Mouse (Mus musculus): Measurements from ENCODE around the gene Snap47. TPM values are rescaled to one million over a fixed set of nuclear protein-coding genes. Genes with fewer than 3 reads are reported as not detected.
A peak's percentile ranks its signal among the peaks of the same experiment; 100 is the strongest.

The Snap47 gene
- polyA plus RNA-seq, 1 experiment from 2014 or later = 20.2 TPM

DNA sequence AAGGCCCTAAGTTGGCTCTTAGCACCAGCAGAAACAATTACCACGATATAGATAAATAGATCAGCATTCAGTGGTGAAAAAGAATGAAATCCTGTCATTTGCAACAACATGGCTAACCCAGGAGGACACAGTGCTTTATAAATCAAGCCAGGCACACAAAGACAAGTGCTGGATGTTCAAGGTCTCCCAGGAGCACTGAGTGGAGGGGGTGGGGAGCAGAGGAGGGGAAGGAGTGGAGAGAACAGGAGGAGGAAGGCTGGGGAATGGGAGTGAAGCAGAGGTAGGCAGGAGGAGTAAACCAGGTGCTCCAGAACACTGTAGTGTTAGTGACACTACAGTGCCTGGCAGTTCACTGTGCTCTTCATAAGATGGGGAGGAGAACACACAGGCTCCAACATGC is 45.2 kb downstream of the Snap47 start:
- Histone ChIP-seq H3K79me2 (ENCODE audit: inconsistent target) (no peaks in the 10 kb centered on the region), H3K4me3 (ENCODE audit: inconsistent target) (no peak overlapping the region), H3K36me3 (ENCODE audit: inconsistent target) (no peaks in the 10 kb centered on the region), H3K27ac (no peak overlapping the region)
- 92% methylated on average over 1 of the region's 1 CpGs for WGBS (ENCODE audit: missing documents)

GRCm38 (mm10) chr11:59400876-59401275 is 50.1 kb downstream of the Snap47 start:
- WGBS (ENCODE audit: missing documents) = 72% methylated on average over 2 of the region's 2 CpGs
- Histone ChIP-seq H3K36me3 (ENCODE audit: inconsistent target) (no peaks in the 10 kb centered on the region), H3K27ac (no peak overlapping the region), H3K79me2 (ENCODE audit: inconsistent target) (no peaks in the 10 kb centered on the region), H3K4me3 (ENCODE audit: inconsistent target) (no peak overlapping the region)

- Histone ChIP-seq H3K4me3 (ENCODE audit: inconsistent target) (no peak overlapping the region), H3K79me2 (ENCODE audit: inconsistent target) (no peaks in the 10 kb centered on the region), H3K36me3 (ENCODE audit: inconsistent target) (no peaks in the 10 kb centered on the region), H3K27ac (no peak overlapping the region)
- WGBS (ENCODE audit: missing documents) = 93% methylated on average over 8 of the region's 8 CpGs
These were observed 51.2 kb downstream of the Snap47 start for GRCm38 (mm10) chr11:59399830-59400229.

- no peaks in the 10 kb centered on the region for H3K79me2 ChIP-seq (ENCODE audit: inconsistent target)
- WGBS (ENCODE audit: missing documents) = 49% methylated on average over 22 of the region's 22 CpGs
- H3K36me3 ChIP-seq (ENCODE audit: inconsistent target) = no peaks in the 10 kb centered on the region
- H3K27ac ChIP-seq = no peak overlapping the region
- H3K4me3 ChIP-seq (ENCODE audit: inconsistent target) = no peak overlapping the region
These were observed 53.2 kb downstream of the Snap47 start for GRCm38 (mm10) chr11:59397536-59398371.

DNA sequence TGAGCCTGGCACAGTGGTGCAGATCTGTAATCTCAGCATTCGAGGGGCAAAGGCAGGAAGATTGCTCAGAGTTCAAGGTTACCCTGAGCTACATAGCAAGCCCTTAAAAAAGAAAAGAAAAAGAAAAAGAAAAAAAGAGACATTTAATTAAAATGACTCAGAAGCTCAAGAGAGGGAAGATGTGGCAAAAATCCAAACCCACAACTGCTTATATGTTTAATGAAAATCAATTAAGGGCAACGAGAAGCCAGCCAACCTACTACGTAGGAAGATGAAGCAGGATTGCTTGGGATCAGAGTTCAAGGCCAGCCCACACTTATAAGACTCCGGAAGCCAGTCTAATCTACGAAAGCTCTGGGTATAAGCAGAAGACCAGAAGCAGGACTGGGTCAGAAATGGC is 56.5 kb downstream of the Snap47 start:
- H3K27ac ChIP-seq = no peak overlapping the region
- H3K4me3 ChIP-seq (ENCODE audit: inconsistent target) = no peak overlapping the region
- H3K36me3 ChIP-seq (ENCODE audit: inconsistent target) = no peaks in the 10 kb centered on the region
- no peaks in the 10 kb centered on the region for H3K79me2 ChIP-seq (ENCODE audit: inconsistent target)
- 77% methylated on average over 5 of the region's 5 CpGs for WGBS (ENCODE audit: missing documents)

- Histone ChIP-seq H3K4me3 (ENCODE audit: inconsistent target) (no peak overlapping the region), H3K79me2 (ENCODE audit: inconsistent target) (no peaks in the 10 kb centered on the region), H3K36me3 (ENCODE audit: inconsistent target) (no peaks in the 10 kb centered on the region), H3K27ac (peak overlapping the region; percentile 97)
- WGBS (ENCODE audit: missing documents) = 80% methylated on average over 9 of the region's 9 CpGs
These were observed 57.4 kb downstream of the Snap47 start for GRCm38 (mm10) chr11:59393591-59393990.

DNA sequence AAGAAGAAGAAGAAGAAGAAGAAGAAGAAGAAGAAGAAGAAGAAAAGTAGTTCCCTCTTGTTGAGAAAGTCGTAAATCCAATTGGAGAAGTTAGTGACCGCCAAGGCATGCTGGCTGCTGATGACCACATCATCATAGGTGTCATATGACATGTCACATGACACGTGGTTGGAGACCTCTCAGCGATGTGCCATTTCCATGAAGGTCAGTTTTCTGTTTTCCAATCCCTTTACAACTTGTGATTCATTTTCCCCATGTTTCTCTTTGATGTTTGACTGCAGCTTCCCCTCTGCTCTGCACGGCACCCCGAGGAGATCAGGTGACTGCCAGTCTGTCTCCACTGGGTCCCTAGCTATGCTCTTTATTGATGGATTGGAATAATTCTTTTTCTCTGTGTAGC is 58.7 kb downstream of the Snap47 start:
- H3K27ac ChIP-seq = peak overlapping the region; percentile 97
- WGBS (ENCODE audit: missing documents) = 6% methylated on average over 6 of the region's 6 CpGs
- peak overlapping the region; percentile 21 for H3K4me3 ChIP-seq (ENCODE audit: inconsistent target)
- H3K36me3 ChIP-seq (ENCODE audit: inconsistent target) = no peaks in the 10 kb centered on the region
- no peaks in the 10 kb centered on the region for H3K79me2 ChIP-seq (ENCODE audit: inconsistent target)

- H3K36me3 ChIP-seq (ENCODE audit: inconsistent target) = no peaks in the 10 kb centered on the region
- WGBS (ENCODE audit: missing documents) = 100% methylated on average over 9 of the region's 9 CpGs
- H3K27ac ChIP-seq = no peak overlapping the region
- H3K79me2 ChIP-seq (ENCODE audit: inconsistent target) = no peaks in the 10 kb centered on the region
- no peak overlapping the region for H3K4me3 ChIP-seq (ENCODE audit: inconsistent target)
These were observed 60.5 kb downstream of the Snap47 start for GRCm38 (mm10) chr11:59390470-59390869.

- WGBS (ENCODE audit: missing documents) = 86% methylated on average over 4 of the region's 4 CpGs
- no peak overlapping the region for H3K4me3 ChIP-seq (ENCODE audit: inconsistent target)
These were observed 61.4 kb downstream of the Snap47 start for GRCm38 (mm10) chr11:59389617-59390016.

GRCm38 (mm10) chr11:59388806-59389205 is 62.2 kb downstream of the Snap47 start:
- Histone ChIP-seq H3K4me3 (ENCODE audit: inconsistent target) (no peak overlapping the region), H3K36me3 (ENCODE audit: inconsistent target) (no peaks in the 10 kb centered on the region), H3K27ac (no peak overlapping the region), H3K79me2 (ENCODE audit: inconsistent target) (no peaks in the 10 kb centered on the region)
- WGBS (ENCODE audit: missing documents) = 76% methylated on average over 4 of the region's 4 CpGs

More at GRCm38 (mm10) chr11:59389617-59390016, 61.4 kb downstream of the Snap47 start:
- Histone ChIP-seq H3K79me2 (ENCODE audit: inconsistent target) (no peaks in the 10 kb centered on the region), H3K36me3 (ENCODE audit: inconsistent target) (no peaks in the 10 kb centered on the region), H3K27ac (no peak overlapping the region)

DNA sequence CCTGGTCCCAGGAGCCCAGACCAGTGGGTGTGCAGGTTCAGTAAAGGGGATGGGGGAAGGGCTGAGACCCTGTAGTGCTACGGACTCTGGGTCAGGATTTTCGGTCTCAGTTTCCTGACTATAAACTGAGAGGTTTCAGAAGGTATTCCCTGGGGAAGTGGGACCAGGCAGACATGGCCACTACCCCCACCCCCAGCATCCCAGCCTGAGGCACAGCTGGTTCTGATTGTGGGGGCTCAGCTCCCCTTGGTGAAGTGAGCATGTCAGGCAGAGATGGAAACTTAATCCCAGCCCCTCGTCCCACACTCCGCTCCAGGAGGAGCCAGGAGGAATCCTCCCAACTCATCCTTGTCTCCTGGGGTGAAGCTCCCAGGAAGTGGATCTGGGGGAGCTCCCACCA is 63.5 kb downstream of the Snap47 start:
- WGBS (ENCODE audit: missing documents) = 93% methylated on average over 4 of the region's 4 CpGs
- no peaks in the 10 kb centered on the region for H3K79me2 ChIP-seq (ENCODE audit: inconsistent target)
- no peaks in the 10 kb centered on the region for H3K36me3 ChIP-seq (ENCODE audit: inconsistent target)
- H3K27ac ChIP-seq = no peak overlapping the region
- no peak overlapping the region for H3K4me3 ChIP-seq (ENCODE audit: inconsistent target)

DNA sequence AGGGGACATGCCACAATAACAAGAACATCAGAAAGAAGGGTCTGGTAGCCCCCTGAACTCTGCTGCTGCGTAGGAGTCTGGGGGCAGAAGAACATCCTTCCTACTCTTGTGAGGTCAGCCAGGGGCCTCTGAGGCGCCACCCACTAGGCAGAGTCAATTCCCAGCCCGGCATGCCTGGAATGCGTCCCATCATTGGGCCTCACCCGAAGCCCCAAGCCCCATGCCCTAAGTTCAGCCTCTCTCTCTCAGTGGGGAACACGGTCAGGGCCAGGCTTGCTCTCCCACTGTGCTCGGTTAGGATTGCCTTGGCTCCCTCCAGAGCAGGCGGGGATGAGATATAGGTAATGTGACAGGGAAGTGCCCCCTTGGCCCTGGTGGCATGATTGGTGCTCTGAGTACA is 65.9 kb downstream of the Snap47 start:
- H3K27ac ChIP-seq = no peak overlapping the region
- no peaks in the 10 kb centered on the region for H3K36me3 ChIP-seq (ENCODE audit: inconsistent target)
- 89% methylated on average over 8 of the region's 8 CpGs for WGBS (ENCODE audit: missing documents)
- H3K79me2 ChIP-seq (ENCODE audit: inconsistent target) = no peaks in the 10 kb centered on the region
- H3K4me3 ChIP-seq (ENCODE audit: inconsistent target) = no peak overlapping the region

DNA sequence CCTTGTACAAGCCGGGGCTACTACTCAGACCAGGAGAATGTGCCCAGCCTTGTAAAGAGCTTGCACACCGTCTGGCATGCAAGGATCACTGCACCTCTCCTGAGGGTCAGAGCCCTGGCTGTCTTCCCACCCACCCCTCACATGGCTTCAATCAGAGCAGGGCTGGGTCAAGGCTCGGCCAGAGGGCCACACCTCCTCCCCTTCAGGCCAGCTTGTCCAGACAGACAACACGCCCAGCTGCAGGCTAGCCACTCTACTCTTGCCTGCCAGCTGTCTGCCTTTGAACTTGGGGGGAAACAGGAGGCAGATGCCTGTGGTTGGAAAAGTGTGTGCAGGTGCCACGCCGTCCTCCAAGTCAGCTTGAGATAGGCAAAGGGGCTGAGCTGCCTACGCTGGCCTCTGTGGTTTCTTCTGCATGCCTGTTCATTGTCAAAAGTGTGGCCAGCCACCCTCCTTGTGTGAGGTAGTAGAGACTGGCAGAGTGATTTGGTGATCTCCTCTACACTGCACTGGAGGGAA is 66.5 kb downstream of the Snap47 start:
- H3K36me3 ChIP-seq (ENCODE audit: inconsistent target) = no peaks in the 10 kb centered on the region
- no peak overlapping the region for H3K27ac ChIP-seq
- 49% methylated on average over 7 of the region's 7 CpGs for WGBS (ENCODE audit: missing documents)
- H3K4me3 ChIP-seq (ENCODE audit: inconsistent target) = no peak overlapping the region
- no peaks in the 10 kb centered on the region for H3K79me2 ChIP-seq (ENCODE audit: inconsistent target)

GRCm38 (mm10) chr11:59379547-59379946 is 71.4 kb downstream of the Snap47 start:
- Histone ChIP-seq H3K27ac (no peak overlapping the region), H3K4me3 (ENCODE audit: inconsistent target) (no peak overlapping the region)

GRCm38 (mm10) chr11:59377999-59378398 is 73.0 kb downstream of the Snap47 start:
- WGBS (ENCODE audit: missing documents) = 97% methylated on average over 3 of the region's 3 CpGs
- Histone ChIP-seq H3K27ac (no peak overlapping the region), H3K36me3 (ENCODE audit: inconsistent target) (no peaks in the 10 kb centered on the region), H3K4me3 (ENCODE audit: inconsistent target) (no peak overlapping the region), H3K79me2 (ENCODE audit: inconsistent target) (no peaks in the 10 kb centered on the region)

More at GRCm38 (mm10) chr11:59379547-59379946, 71.4 kb downstream of the Snap47 start:
- Histone ChIP-seq H3K36me3 (ENCODE audit: inconsistent target) (no peaks in the 10 kb centered on the region), H3K79me2 (ENCODE audit: inconsistent target) (no peaks in the 10 kb centered on the region)

Data from macrophage (primary cell).